Mouse (Mus musculus) midbrain, embryonic 14.5 days (tissue): ENCODE measurements around the gene Dlg2. TPM values are rescaled to one million over a fixed set of nuclear protein-coding genes. Genes with fewer than 3 reads are reported as not detected.

ENCODE experiments used
- ATAC-seq: fragments of 200-750 bp; cut with Nextera tagmentation; 2 replicates; pipeline ENCODE4 v1.8.0; 2017; ENCODE audit warnings: moderate number of reproducible peaks, moderate library complexity; ENCODE audit not compliant: low FRiP score, low TSS enrichment
- DNase-seq: peaks from one replicate; pipeline ENCODE4 v3.0.0-alpha.2; 2015
- H3K27ac ChIP-seq: fragments of 300-500 bp; sonication (generic); replicated peaks from 2 replicates; pipeline ENCODE4 v1.5.1; 2014; ENCODE audit warnings: mild to moderate bottlenecking, low read depth, low read length, moderate library complexity
- H3K27me3 ChIP-seq: fragments of 300-500 bp; sonication (generic); 2 replicates; pipeline ENCODE4 v1.6.1; 2014; ENCODE audit warnings: low read length, control low read depth, mixed read lengths; ENCODE audit not compliant: control insufficient read depth, insufficient read depth
- H3K36me3 ChIP-seq: fragments of 300-500 bp; sonication (generic); 2 replicates; pipeline ENCODE4 v1.6.1; 2014; ENCODE audit warnings: low read length, control low read depth; ENCODE audit not compliant: control insufficient read depth, insufficient read depth
- H3K4me1 ChIP-seq: fragments of 300-500 bp; sonication (generic); 2 replicates; pipeline ENCODE4 v1.6.1; 2014; ENCODE audit warnings: mild to moderate bottlenecking, antibody characterized with exemption, low read length, control low read depth; ENCODE audit not compliant: control insufficient read depth, insufficient read depth
- H3K4me2 ChIP-seq: fragments of 300-500 bp; sonication (generic); 2 replicates; pipeline ENCODE4 v1.6.1; 2014; ENCODE audit warnings: mild to moderate bottlenecking, low read length, moderate library complexity
- H3K4me3 ChIP-seq: fragments of 300-500 bp; sonication (generic); replicated peaks from 2 replicates; pipeline ENCODE4 v1.5.1; 2014; ENCODE audit warnings: low read depth, low read length
- H3K9ac ChIP-seq: fragments of 300-500 bp; sonication (generic); replicated peaks from 2 replicates; pipeline ENCODE4 v1.6.1; 2014; ENCODE audit warnings: mild to moderate bottlenecking, low read length, moderate library complexity
- H3K9me3 ChIP-seq: fragments of 300-500 bp; sonication (generic); 2 replicates; pipeline ENCODE4 v1.6.1; 2016; ENCODE audit warnings: low read length, control low read depth, mixed read lengths; ENCODE audit not compliant: control insufficient read depth
- WGBS: fragments of 180-500 bp; shearing (Covaris S2); extraction: QIAGEN DNeasy Blood & Tissue Kit; methylation state at CpG from one replicate; pipeline ENCODE4 v1.1.7; 2014; 5-methylcytosine and 5-hydroxymethylcytosine counted together
- polyA plus RNA-seq: library from polyadenylated mRNA; unstranded; fragments of >200 nt; fragmentation: Nextera tagmentation; extraction: Ambion mirVana; gene quantifications from 2 replicates; pipeline ENCODE4 v1.2.1, GENCODE M21; 2014

Gene Dlg2
- polyA plus RNA-seq, 1 experiment from 2014 or later = 19.3 TPM

GRCm38 (mm10) chr7:92135624-92136023, 1659.2 kb downstream of the Dlg2 start:
- WGBS = 22% methylated on average over 2 of the region's 2 CpGs
- H3K9me3 ChIP-seq = no peaks in the 10 kb centered on the region
- H3K4me1 ChIP-seq = no peaks in the 10 kb centered on the region
- no peak overlapping the region for H3K27ac ChIP-seq
- H3K36me3 ChIP-seq = no peaks in the 10 kb centered on the region
- no peak for ATAC-seq
- H3K4me3 ChIP-seq = no peak overlapping the region
- peak; percentile 13 for DNase-seq
- H3K27me3 ChIP-seq = no peaks in the 10 kb centered on the region
- H3K4me2 ChIP-seq = no peak overlapping the region
- no peak overlapping the region for H3K9ac ChIP-seq

DNA sequence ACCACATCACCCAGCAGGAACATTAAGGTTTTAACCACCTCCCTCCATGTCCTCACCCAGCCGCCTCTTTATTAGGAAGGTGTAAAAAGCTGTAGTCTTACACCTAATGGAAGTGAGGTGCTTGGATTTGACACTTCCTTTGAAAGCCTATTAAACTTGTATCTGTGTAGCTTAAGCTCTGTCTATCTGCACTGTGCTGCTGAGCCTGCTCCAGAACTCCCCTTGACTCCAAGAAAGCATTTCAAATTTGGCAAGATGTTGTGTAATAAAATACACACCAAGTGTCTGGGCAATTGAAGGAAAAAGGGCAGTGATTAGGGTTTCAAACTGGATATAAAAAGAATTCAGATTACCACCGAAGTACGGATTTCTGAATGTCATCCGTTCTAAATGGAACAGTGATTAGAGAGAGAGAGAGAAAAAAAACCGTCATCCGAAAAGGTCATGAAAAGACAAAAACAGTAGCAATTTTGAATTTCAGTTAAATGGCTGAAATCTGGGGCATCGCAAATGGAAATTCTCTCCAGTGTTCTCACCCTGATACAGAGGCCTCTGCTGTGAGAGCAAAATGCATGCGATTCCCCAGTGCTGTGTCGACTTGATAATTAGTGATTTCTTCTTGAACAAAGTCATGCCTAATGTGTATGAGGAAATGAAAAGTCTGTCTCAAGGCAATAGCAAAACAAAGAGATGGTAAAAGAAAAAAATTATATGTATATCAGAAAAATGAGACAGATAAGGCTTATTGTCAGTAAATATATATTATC, 1663.8 kb downstream of the Dlg2 start:
- Histone ChIP-seq H3K4me2 (no peak overlapping the region), H3K27me3 (no peaks in the 10 kb centered on the region), H3K36me3 (no peaks in the 10 kb centered on the region), H3K4me3 (no peak overlapping the region), H3K27ac (0 out of 2 replicates have a peak overlapping the region, but pooled peaks have one; percentile 28), H3K9me3 (no peaks in the 10 kb centered on the region), H3K9ac (no peak overlapping the region), H3K4me1 (no peaks in the 10 kb centered on the region)
- ATAC-seq (no peak), DNase-seq (no peak)
- 79% methylated on average over 9 of the region's 9 CpGs for WGBS

GRCm38 (mm10) chr7:92147499-92147898, 1671.0 kb downstream of the Dlg2 start:
- no peaks in the 10 kb centered on the region for H3K27me3 ChIP-seq
- no peak overlapping the region for H3K4me3 ChIP-seq
- 97% methylated on average over 1 of the region's 1 CpGs for WGBS
- H3K9me3 ChIP-seq = no peaks in the 10 kb centered on the region
- H3K4me1 ChIP-seq = no peaks in the 10 kb centered on the region
- no peak overlapping the region for H3K4me2 ChIP-seq
- ATAC-seq (peak; percentile 14; the same call in 1 of the 2 replicates), DNase-seq (no peak)
- H3K36me3 ChIP-seq = no peaks in the 10 kb centered on the region
- no peak overlapping the region for H3K9ac ChIP-seq
- no peak overlapping the region for H3K27ac ChIP-seq

GRCm38 (mm10) chr7:92150768-92151167, 1674.3 kb downstream of the Dlg2 start:
- no peak overlapping the region for H3K27ac ChIP-seq
- DNase-seq = no peak
- WGBS = 80% methylated on average over 3 of the region's 3 CpGs
- no peak for ATAC-seq
- no peaks in the 10 kb centered on the region for H3K4me1 ChIP-seq
- H3K9me3 ChIP-seq = no peaks in the 10 kb centered on the region
- no peaks in the 10 kb centered on the region for H3K36me3 ChIP-seq
- no peak overlapping the region for H3K4me3 ChIP-seq
- no peak overlapping the region for H3K9ac ChIP-seq
- H3K27me3 ChIP-seq = no peaks in the 10 kb centered on the region
- H3K4me2 ChIP-seq = no peak overlapping the region

- Histone ChIP-seq H3K9me3 (no peaks in the 10 kb centered on the region), H3K4me3 (no peak overlapping the region), H3K36me3 (no peaks in the 10 kb centered on the region), H3K27ac (no peak overlapping the region), H3K4me1 (no peaks in the 10 kb centered on the region), H3K9ac (no peak overlapping the region), H3K27me3 (no peaks in the 10 kb centered on the region), H3K4me2 (no peak overlapping the region)
- DNase-seq = no peak
- ATAC-seq = no peak
These were observed 1678.1 kb downstream of the Dlg2 start for GRCm38 (mm10) chr7:92154603-92155002.

DNA sequence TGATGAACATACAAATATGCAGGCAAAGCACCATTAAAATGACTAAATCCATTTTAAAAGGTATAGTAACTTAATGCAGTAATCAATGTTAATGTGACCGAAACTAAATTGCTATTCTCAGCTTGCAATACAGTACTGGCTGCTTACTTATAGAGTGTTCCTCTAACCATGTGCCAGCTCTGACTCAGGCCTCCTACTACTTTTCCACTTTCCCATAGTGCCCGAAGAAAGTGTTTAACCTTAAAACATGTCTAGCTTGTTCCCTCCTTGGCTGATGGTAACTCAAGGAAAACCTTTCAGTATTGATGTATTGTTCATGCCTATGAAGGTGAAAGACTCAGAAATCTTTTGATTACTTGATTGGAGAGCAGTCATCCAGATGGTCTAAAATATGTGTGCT, 1686.7 kb downstream of the Dlg2 start:
- no peaks in the 10 kb centered on the region for H3K36me3 ChIP-seq
- ATAC-seq (no peak), DNase-seq (no peak)
- H3K9ac ChIP-seq = no peak overlapping the region
- H3K27ac ChIP-seq = no peak overlapping the region
- H3K9me3 ChIP-seq = no peaks in the 10 kb centered on the region
- H3K4me2 ChIP-seq = no peak overlapping the region
- no peaks in the 10 kb centered on the region for H3K27me3 ChIP-seq
- no peak overlapping the region for H3K4me3 ChIP-seq
- no peaks in the 10 kb centered on the region for H3K4me1 ChIP-seq
- WGBS = 93% methylated on average over 2 of the region's 2 CpGs

DNA sequence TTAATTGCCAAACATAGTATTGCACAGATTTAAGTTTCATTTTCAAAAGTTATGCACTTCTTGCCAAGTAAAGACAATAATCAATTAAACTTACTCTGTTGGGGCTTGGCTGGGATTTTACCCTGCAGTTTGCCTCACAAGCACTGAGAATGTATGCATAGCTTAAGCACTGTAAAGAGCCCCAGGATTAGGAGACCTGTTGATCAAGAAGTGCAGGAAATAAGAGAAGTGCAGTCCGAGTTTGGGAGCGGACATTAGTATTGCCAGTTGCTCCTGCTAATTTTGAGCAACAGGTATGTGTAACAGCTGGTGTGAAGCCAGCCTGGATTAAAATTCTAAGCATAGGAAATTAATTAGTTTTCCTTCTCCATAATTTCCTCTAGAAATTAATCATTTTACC, 1687.8 kb downstream of the Dlg2 start:
- Histone ChIP-seq H3K9ac (no peak overlapping the region), H3K4me1 (no peaks in the 10 kb centered on the region), H3K27me3 (no peaks in the 10 kb centered on the region), H3K9me3 (no peaks in the 10 kb centered on the region), H3K4me3 (no peak overlapping the region), H3K27ac (no peak overlapping the region), H3K36me3 (no peaks in the 10 kb centered on the region), H3K4me2 (no peak overlapping the region)
- ATAC-seq = no peak
- WGBS = 89% methylated on average over 2 of the region's 2 CpGs
- no peak for DNase-seq

DNA sequence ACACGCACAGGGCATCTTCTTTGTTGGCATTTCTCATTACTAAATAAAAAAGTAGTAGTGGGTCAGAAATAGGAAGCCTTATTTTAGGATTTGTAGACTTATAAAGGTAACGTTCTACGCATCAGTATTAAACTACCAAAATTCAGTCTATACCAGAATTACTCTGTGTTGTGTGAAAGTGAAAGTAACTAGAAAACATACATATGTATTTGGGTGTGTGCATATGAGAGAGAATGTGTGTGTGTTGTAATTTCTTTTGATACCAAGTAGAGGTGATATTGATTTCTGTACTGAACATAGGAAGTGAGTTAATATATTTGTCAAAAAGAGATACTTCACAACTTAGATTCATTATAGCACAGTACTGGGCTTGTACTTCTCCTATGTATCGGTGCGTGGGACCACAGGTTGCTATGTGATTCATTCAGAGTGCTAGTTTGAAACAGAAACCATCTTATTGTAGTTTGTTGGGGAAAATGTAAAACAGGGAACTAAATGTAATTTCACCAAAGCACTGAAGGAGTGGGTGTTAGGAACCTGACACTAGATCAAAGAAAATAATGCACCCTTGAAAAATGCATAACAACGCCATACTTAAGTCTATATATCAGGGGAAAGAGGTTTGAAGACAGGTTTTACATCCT, 1688.5 kb downstream of the Dlg2 start:
- H3K27me3 ChIP-seq = no peaks in the 10 kb centered on the region
- H3K27ac ChIP-seq = no peak overlapping the region
- 92% methylated on average over 6 of the region's 6 CpGs for WGBS
- no peak overlapping the region for H3K9ac ChIP-seq
- H3K4me3 ChIP-seq = no peak overlapping the region
- H3K4me2 ChIP-seq = no peak overlapping the region
- no peaks in the 10 kb centered on the region for H3K36me3 ChIP-seq
- H3K9me3 ChIP-seq = no peaks in the 10 kb centered on the region
- H3K4me1 ChIP-seq = no peaks in the 10 kb centered on the region
- ATAC-seq (no peak), DNase-seq (no peak)

- Histone ChIP-seq H3K27ac (no peak overlapping the region), H3K9ac (no peak overlapping the region), H3K4me1 (peaks cover 11% of the 10 kb centered on the region), H3K27me3 (peaks cover 8% of the 10 kb centered on the region; the same call in 1 of the 2 replicates), H3K4me2 (peak overlapping the region; percentile 58), H3K4me3 (no peak overlapping the region), H3K9me3 (no peaks in the 10 kb centered on the region), H3K36me3 (no peaks in the 10 kb centered on the region)
- ATAC-seq (no peak), DNase-seq (no peak)
- WGBS = 36% methylated on average over 5 of the region's 5 CpGs
These were observed 1703.6 kb downstream of the Dlg2 start for GRCm38 (mm10) chr7:92180029-92180428.
